Mouse (Mus musculus) neural tube, embryonic 13.5 days (tissue): ENCODE measurements around the gene Ctso. TPM values are rescaled to one million over a fixed set of nuclear protein-coding genes. Genes with fewer than 3 reads are reported as not detected.

Source experiments
- ATAC-seq: fragments of 200-750 bp; cut with Nextera tagmentation; 2 replicates; pipeline ENCODE4 v1.8.0; 2017; ENCODE audit warnings: low read depth, mild to moderate bottlenecking, moderate TSS enrichment, moderate library complexity
- H3K27ac ChIP-seq: fragments of 300-500 bp; sonication (generic); replicated peaks from 2 replicates; pipeline ENCODE4 v1.5.1; 2015; ENCODE audit warnings: moderate library complexity, mild to moderate bottlenecking, inconsistent platforms
- H3K27me3 ChIP-seq: fragments of 300-500 bp; sonication (generic); 2 replicates; pipeline ENCODE4 v1.6.1; 2015; ENCODE audit warnings: mild to moderate bottlenecking, inconsistent platforms
- H3K36me3 ChIP-seq: fragments of 300-500 bp; sonication (generic); 2 replicates; pipeline ENCODE4 v1.6.1; 2015; ENCODE audit warnings: mild to moderate bottlenecking, inconsistent platforms
- H3K4me1 ChIP-seq: fragments of 300-500 bp; sonication (generic); replicated peaks from 2 replicates; pipeline ENCODE4 v1.6.1; 2015; ENCODE audit warnings: inconsistent platforms
- H3K4me2 ChIP-seq: fragments of 300-500 bp; sonication (generic); 2 replicates; pipeline ENCODE4 v1.6.1; 2015; ENCODE audit warnings: inconsistent platforms, mild to moderate bottlenecking, moderate library complexity
- H3K4me3 ChIP-seq: fragments of 300-500 bp; sonication (generic); 2 replicates; pipeline ENCODE4 v1.5.1; 2015; ENCODE audit warnings: mild to moderate bottlenecking, inconsistent platforms
- H3K9ac ChIP-seq: fragments of 300-500 bp; sonication (generic); 2 replicates; pipeline ENCODE4 v1.6.1; 2015; ENCODE audit warnings: moderate library complexity, mild to moderate bottlenecking, inconsistent platforms
- H3K9me3 ChIP-seq: fragments of 300-500 bp; sonication (generic); 2 replicates; pipeline ENCODE4 v1.6.1; 2016; ENCODE audit warnings: inconsistent platforms
- WGBS: fragments of 180-500 bp; shearing (Covaris S2); methylation state at CpG from one replicate; pipeline ENCODE4 v1.1.7; 2015; 5-methylcytosine and 5-hydroxymethylcytosine counted together
- polyA plus RNA-seq: library from polyadenylated mRNA; unstranded; fragments of >200 nt; fragmentation: Nextera tagmentation; extraction: Ambion mirVana; gene quantifications from 2 replicates; pipeline ENCODE4 v1.2.1, GENCODE M21; 2015

The Ctso gene
- polyA plus RNA-seq, 1 experiment from 2014 or later, result 10.1 TPM

GRCm38 (mm10) chr3:81964596-81964995 lies 32.2 kb downstream of the Ctso start:
- Histone ChIP-seq H3K4me2 (no peak overlapping the region), H3K36me3 (no peaks in the 10 kb centered on the region), H3K27me3 (no peaks in the 10 kb centered on the region), H3K4me1 (no peaks in the 10 kb centered on the region), H3K27ac (no peak overlapping the region), H3K9ac (no peak overlapping the region), H3K9me3 (no peaks in the 10 kb centered on the region), H3K4me3 (no peak overlapping the region)
- ATAC-seq, result no peak
- 66% methylated on average over 3 of the region's 3 CpGs for WGBS

- no peak for ATAC-seq
- Histone ChIP-seq H3K27me3 (no peaks in the 10 kb centered on the region), H3K4me2 (no peak overlapping the region), H3K4me3 (no peak overlapping the region), H3K9ac (no peak overlapping the region), H3K36me3 (no peaks in the 10 kb centered on the region), H3K27ac (no peak overlapping the region), H3K9me3 (no peaks in the 10 kb centered on the region), H3K4me1 (no peaks in the 10 kb centered on the region)
- 82% methylated on average over 4 of the region's 4 CpGs for WGBS
Observed at GRCm38 (mm10) chr3:81975607-81976006, 43.2 kb downstream of the Ctso start.

- H3K4me1 ChIP-seq, result no peaks in the 10 kb centered on the region
- no peaks in the 10 kb centered on the region for H3K9me3 ChIP-seq
- H3K4me3 ChIP-seq, result no peak within 1 kb of the TSS
- no peak within 1 kb of the TSS for H3K4me2 ChIP-seq
- no peak within 1 kb of the TSS for H3K9ac ChIP-seq
- H3K36me3 ChIP-seq, result no peaks in the 10 kb centered on the region
- ATAC-seq, result no peak
- H3K27ac ChIP-seq, result no peak within 1 kb of the TSS
- H3K27me3 ChIP-seq, result no peaks in the 10 kb centered on the region
Observed at GRCm38 (mm10) chr3:81976102-81976501, 43.7 kb downstream of the Ctso start, which contains the start of gene Tdo2. Gene Tdo2 (minus strand): TSS chr3:81976202.

GRCm38 (mm10) chr3:81981576-81981975 lies 49.2 kb downstream of the Ctso start:
- WGBS, result 94% methylated on average over 5 of the region's 5 CpGs
- Histone ChIP-seq H3K4me3 (no peak overlapping the region), H3K27ac (no peak overlapping the region), H3K36me3 (no peaks in the 10 kb centered on the region), H3K27me3 (no peaks in the 10 kb centered on the region), H3K4me2 (no peak overlapping the region), H3K9me3 (no peaks in the 10 kb centered on the region), H3K4me1 (no peaks in the 10 kb centered on the region), H3K9ac (no peak overlapping the region)
- ATAC-seq, result no peak

GRCm38 (mm10) chr3:81981990-81982389 lies 49.6 kb downstream of the Ctso start, which contains the start of gene Asic5:
Gene Asic5 (plus strand): TSS chr3:81982290.
- Histone ChIP-seq H3K27ac (no peak within 1 kb of the TSS), H3K4me1 (no peaks in the 10 kb centered on the region), H3K4me2 (no peak within 1 kb of the TSS), H3K9me3 (no peaks in the 10 kb centered on the region), H3K9ac (no peak within 1 kb of the TSS), H3K27me3 (no peaks in the 10 kb centered on the region), H3K36me3 (no peaks in the 10 kb centered on the region), H3K4me3 (no peak within 1 kb of the TSS)
- 88% methylated on average over 5 of the region's 5 CpGs for WGBS
- ATAC-seq, result no peak

- Histone ChIP-seq H3K4me2 (no peak overlapping the region), H3K36me3 (no peaks in the 10 kb centered on the region), H3K27ac (no peak overlapping the region), H3K9me3 (no peaks in the 10 kb centered on the region), H3K9ac (no peak overlapping the region), H3K4me1 (no peaks in the 10 kb centered on the region), H3K27me3 (no peaks in the 10 kb centered on the region), H3K4me3 (no peak overlapping the region)
- ATAC-seq, result no peak
- 88% methylated on average over 8 of the region's 8 CpGs for WGBS
Observed at GRCm38 (mm10) chr3:81983120-81983895, 50.9 kb downstream of the Ctso start.

GRCm38 (mm10) chr3:81985100-81985499 lies 52.7 kb downstream of the Ctso start:
- Histone ChIP-seq H3K9me3 (no peaks in the 10 kb centered on the region), H3K9ac (no peak overlapping the region), H3K27me3 (no peaks in the 10 kb centered on the region), H3K4me2 (no peak overlapping the region), H3K27ac (no peak overlapping the region), H3K4me3 (no peak overlapping the region), H3K4me1 (no peaks in the 10 kb centered on the region), H3K36me3 (no peaks in the 10 kb centered on the region)
- 72% methylated on average over 1 of the region's 1 CpGs for WGBS
- no peak for ATAC-seq

- Histone ChIP-seq H3K4me3 (no peak overlapping the region), H3K27ac (no peak overlapping the region), H3K27me3 (no peaks in the 10 kb centered on the region), H3K4me1 (no peaks in the 10 kb centered on the region), H3K9ac (no peak overlapping the region), H3K4me2 (no peak overlapping the region), H3K9me3 (no peaks in the 10 kb centered on the region), H3K36me3 (no peaks in the 10 kb centered on the region)
- 94% methylated on average over 2 of the region's 2 CpGs for WGBS
- no peak for ATAC-seq
Observed at GRCm38 (mm10) chr3:81986103-81986502, 53.7 kb downstream of the Ctso start.

- H3K4me3 ChIP-seq, result no peak overlapping the region
- H3K27me3 ChIP-seq, result no peaks in the 10 kb centered on the region
- H3K9ac ChIP-seq, result no peak overlapping the region
- H3K9me3 ChIP-seq, result no peaks in the 10 kb centered on the region
- ATAC-seq, result no peak
- no peaks in the 10 kb centered on the region for H3K4me1 ChIP-seq
- H3K36me3 ChIP-seq, result no peaks in the 10 kb centered on the region
- no peak overlapping the region for H3K27ac ChIP-seq
- 94% methylated on average over 3 of the region's 3 CpGs for WGBS
- H3K4me2 ChIP-seq, result no peak overlapping the region
Observed at GRCm38 (mm10) chr3:81987628-81988027, 55.2 kb downstream of the Ctso start.

- ATAC-seq, result no peak
- Histone ChIP-seq H3K9me3 (no peaks in the 10 kb centered on the region), H3K4me1 (no peaks in the 10 kb centered on the region), H3K4me3 (no peak overlapping the region), H3K9ac (no peak overlapping the region), H3K36me3 (no peaks in the 10 kb centered on the region), H3K27ac (no peak overlapping the region), H3K4me2 (no peak overlapping the region), H3K27me3 (no peaks in the 10 kb centered on the region)
- 50% methylated on average over 2 of the region's 2 CpGs for WGBS
Observed at GRCm38 (mm10) chr3:81989692-81990141, 57.3 kb downstream of the Ctso start.

GRCm38 (mm10) chr3:81990531-81990930 lies 58.1 kb downstream of the Ctso start:
- no peaks in the 10 kb centered on the region for H3K9me3 ChIP-seq
- no peaks in the 10 kb centered on the region for H3K4me1 ChIP-seq
- no peak overlapping the region for H3K4me2 ChIP-seq
- WGBS, result 55% methylated on average over 3 of the region's 3 CpGs
- no peak overlapping the region for H3K27ac ChIP-seq
- no peak overlapping the region for H3K4me3 ChIP-seq
- no peaks in the 10 kb centered on the region for H3K36me3 ChIP-seq
- no peak for ATAC-seq
- H3K9ac ChIP-seq, result no peak overlapping the region
- no peaks in the 10 kb centered on the region for H3K27me3 ChIP-seq

- Histone ChIP-seq H3K36me3 (no peaks in the 10 kb centered on the region), H3K4me3 (no peak overlapping the region), H3K4me2 (no peak overlapping the region), H3K9me3 (no peaks in the 10 kb centered on the region), H3K27me3 (no peaks in the 10 kb centered on the region), H3K9ac (no peak overlapping the region), H3K27ac (no peak overlapping the region), H3K4me1 (no peaks in the 10 kb centered on the region)
- 43% methylated on average over 4 of the region's 4 CpGs for WGBS
- no peak for ATAC-seq
Observed at GRCm38 (mm10) chr3:81995371-81995770, 63.0 kb downstream of the Ctso start.

- Histone ChIP-seq H3K9me3 (no peaks in the 10 kb centered on the region), H3K4me1 (no peaks in the 10 kb centered on the region), H3K4me3 (no peak overlapping the region), H3K27ac (no peak overlapping the region), H3K4me2 (no peak overlapping the region), H3K36me3 (no peaks in the 10 kb centered on the region), H3K9ac (no peak overlapping the region), H3K27me3 (no peaks in the 10 kb centered on the region)
- WGBS, result 0% methylated on average over 1 of the region's 1 CpGs
- no peak for ATAC-seq
Observed at GRCm38 (mm10) chr3:81995988-81996387, 63.6 kb downstream of the Ctso start.
